Comparison of ENCODE assay signal across 9 mouse cellular contexts in genomic region chr4:109981083-109981870, GRCm38 (mm10). TPM values are rescaled to one million over a fixed set of nuclear protein-coding genes. Genes with fewer than 3 reads are reported as not detected.
DNase-seq lines count a peak whose midpoint lies in the region; ATAC-seq lines count a peak whose summit lies in the region.
"Had no signal": no experiment of that assay in that cellular context is flagged by ENCODE, and none has a peak within 500 bp of the region (broad histone marks: within the 10 kb centered on the region; RNA-seq: fewer than 3 reads in every experiment).

No protein-coding gene starts in this region.

- no peaks in the 10 kb centered on the region for H3K9me3 ChIP-seq in liver, embryonic 13.5 days (replicated peaks)
- H3K9me3 ChIP-seq in embryonic facial prominence, embryonic 14.5 days (ENCODE audit: control insufficient read depth, low read length) = no peaks in the 10 kb centered on the region
- no peaks in the 10 kb centered on the region for H3K9me3 ChIP-seq in intestine, embryonic 15.5 days

- peaks cover 28% of the 10 kb centered on the region for H3K4me1 ChIP-seq in liver, embryonic 13.5 days (replicated peaks)
- H3K4me1 ChIP-seq in embryonic facial prominence, embryonic 14.5 days (ENCODE audit: control insufficient read depth, insufficient read depth, low read length) = peaks cover 11% of the 10 kb centered on the region; the same call in 1 of the 2 replicates
- H3K4me1 ChIP-seq in intestine, embryonic 15.5 days (replicated peaks) = peaks cover 36% of the 10 kb centered on the region

- peak overlapping the region; percentile 32 for H3K4me3 ChIP-seq in liver, embryonic 13.5 days (replicated peaks)
- H3K4me3 ChIP-seq in embryonic facial prominence, embryonic 14.5 days (ENCODE audit: low read depth, low read length) = peak overlapping the region; percentile 43
- peak overlapping the region; percentile 32 for H3K4me3 ChIP-seq in intestine, embryonic 15.5 days (replicated peaks)

- H3K9ac ChIP-seq in liver, embryonic 13.5 days = no peak overlapping the region
- peak overlapping the region; percentile 60 for H3K9ac ChIP-seq in embryonic facial prominence, embryonic 14.5 days (ENCODE audit: low read depth, low read length)
- H3K9ac ChIP-seq in intestine, embryonic 15.5 days = no peak overlapping the region

- WGBS in liver, embryonic 13.5 days (ENCODE audit: insufficient replicate concordance) = 2% methylated on average over 35 of the region's 37 CpGs
- WGBS in embryonic facial prominence, embryonic 14.5 days = 2% methylated on average over 23 of the region's 37 CpGs
- WGBS in intestine, embryonic 15.5 days = 1% methylated on average over 37 of the region's 37 CpGs

- H3K36me3 ChIP-seq in liver, embryonic 13.5 days = no peaks in the 10 kb centered on the region
- H3K36me3 ChIP-seq in embryonic facial prominence, embryonic 14.5 days (ENCODE audit: control insufficient read depth, insufficient read depth, low read length) = no peaks in the 10 kb centered on the region
- no peaks in the 10 kb centered on the region for H3K36me3 ChIP-seq in intestine, embryonic 15.5 days

- H3K27me3 ChIP-seq in liver, embryonic 13.5 days = peaks cover 100% of the 10 kb centered on the region
- peaks cover 100% of the 10 kb centered on the region for H3K27me3 ChIP-seq in embryonic facial prominence, embryonic 14.5 days (replicated peaks; ENCODE audit: control insufficient read depth, insufficient read depth, low read length)
- peaks cover 98% of the 10 kb centered on the region for H3K27me3 ChIP-seq in intestine, embryonic 15.5 days (replicated peaks)

- H3K4me2 ChIP-seq in liver, embryonic 13.5 days = peak overlapping the region; percentile 40; the same call in 1 of the 2 replicates
- peak overlapping the region; percentile 59 for H3K4me2 ChIP-seq in embryonic facial prominence, embryonic 14.5 days (ENCODE audit: low read depth, low read length)
- H3K4me2 ChIP-seq in intestine, embryonic 15.5 days (replicated peaks) = peak overlapping the region; percentile 58

- no peak overlapping the region for H3K27ac ChIP-seq in liver, embryonic 13.5 days
- no peak overlapping the region for H3K27ac ChIP-seq in embryonic facial prominence, embryonic 14.5 days (replicated peaks; ENCODE audit: low read depth, low read length)
- H3K27ac ChIP-seq in intestine, embryonic 15.5 days = no peak overlapping the region

- no peak for DNase-seq in liver, embryonic 13.5 days
- no peak for DNase-seq in liver
- DNase-seq in embryonic facial prominence, embryonic 14.5 days (ENCODE audit: low spot score) = no peak
- peak; percentile 16 for DNase-seq in retina, postnatal 1 day
- no peak for DNase-seq in ovary, postnatal 36 days (ENCODE audit: low spot score)
- no peak for DNase-seq in urinary bladder, adult 18-20 months (ENCODE audit: low spot score in 2 of 2)
- DNase-seq in adrenal gland, postnatal 36 days = no peak
- DNase-seq: gastrocnemius, postnatal 36 days had no signal

- ATAC-seq in liver, embryonic 13.5 days (ENCODE audit: low read depth) = no peak
- ATAC-seq in embryonic facial prominence, embryonic 14.5 days (ENCODE audit: low read depth) = no peak
- ATAC-seq in intestine, embryonic 15.5 days = no peak

RNA-seq across cellular contexts. Expression of gene Dmrta2, which starts 3.4 kb away (rescaled TPM):
- not detected in 2 replicates for polyA plus RNA-seq in liver, embryonic 13.5 days (2015; fragmentation: Nextera tagmentation; extraction: Ambion mirVana)
- 0.71 TPM in 2 replicates for polyA plus RNA-seq in embryonic facial prominence, embryonic 14.5 days (2014; fragmentation: Nextera tagmentation; extraction: Ambion mirVana)
- polyA plus RNA-seq in intestine, embryonic 15.5 days (2015; fragmentation: Nextera tagmentation; extraction: Ambion mirVana) = 0.05 TPM in 2 replicates
- total RNA-seq in adrenal gland, postnatal 36 days (2021) = under 1 TPM in 1 of 2 experiments, not detected in 1; 0.13 TPM
- total RNA-seq: gastrocnemius, postnatal 36 days had no signal
